Mouse (Mus musculus) layer of hippocampus, postnatal 10 days (tissue): ENCODE measurements around the gene Sdhb. TPM values are rescaled to one million over a fixed set of nuclear protein-coding genes. Genes with fewer than 3 reads are reported as not detected.

Experiments
- DNase-seq, 2 experiments: peaks; one replicate each; pipeline ENCODE4 v3.0.0; 2021; ENCODE audit warnings: low spot score in 2 of 2
- total RNA-seq, 2 experiments: library from RNA; stranded (reverse); gene quantifications; 2 replicates each; pipeline ENCODE4 v1.2.3; 2021

Gene Sdhb
- total RNA-seq, 2 experiments from 2014 or later = 202 to 204 TPM

- DNase-seq = no peak
Observed at GRCm38 (mm10) chr4:140974408-140974807, 13.4 kb downstream of the Sdhb start.

DNA sequence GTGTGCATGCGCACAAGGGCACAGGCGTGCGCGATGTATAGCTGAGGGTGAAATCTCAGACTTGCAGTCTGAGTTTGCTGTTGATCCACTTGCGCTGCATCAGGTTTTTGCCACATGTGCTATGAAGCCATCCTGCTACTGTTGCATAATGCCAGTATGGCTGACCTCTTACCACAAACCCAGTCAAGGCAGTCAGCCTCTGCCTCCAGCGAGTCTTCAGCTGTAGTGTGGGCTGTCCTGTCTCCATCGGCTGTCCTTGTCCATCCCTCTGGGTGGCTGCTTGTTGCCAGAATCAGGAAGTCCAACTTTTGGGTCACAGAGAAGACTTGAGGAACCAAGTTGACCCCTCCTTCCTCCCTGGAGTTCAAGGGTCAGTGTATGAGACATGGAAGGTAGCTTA lies 14.4 kb downstream of the Sdhb start:
- DNase-seq = no peak

DNA sequence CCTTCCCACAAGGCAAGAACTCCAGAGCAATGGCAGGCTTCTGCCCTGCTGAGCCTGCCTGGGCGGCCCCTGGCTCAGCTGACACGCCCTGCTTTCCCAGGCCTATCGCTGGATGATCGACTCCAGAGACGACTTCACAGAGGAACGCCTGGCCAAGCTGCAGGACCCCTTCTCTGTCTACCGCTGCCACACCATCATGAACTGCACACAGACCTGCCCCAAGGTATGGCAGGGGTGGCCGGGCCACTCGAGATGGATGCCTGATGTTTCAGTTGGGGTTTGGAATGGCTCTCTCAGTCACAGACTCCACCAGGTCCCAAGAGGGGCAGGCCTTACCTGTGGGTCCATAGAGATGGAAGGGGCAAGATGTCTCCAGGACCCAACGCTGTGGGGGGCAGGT lies 16.3 kb downstream of the Sdhb start:
- DNase-seq = no peak

DNA sequence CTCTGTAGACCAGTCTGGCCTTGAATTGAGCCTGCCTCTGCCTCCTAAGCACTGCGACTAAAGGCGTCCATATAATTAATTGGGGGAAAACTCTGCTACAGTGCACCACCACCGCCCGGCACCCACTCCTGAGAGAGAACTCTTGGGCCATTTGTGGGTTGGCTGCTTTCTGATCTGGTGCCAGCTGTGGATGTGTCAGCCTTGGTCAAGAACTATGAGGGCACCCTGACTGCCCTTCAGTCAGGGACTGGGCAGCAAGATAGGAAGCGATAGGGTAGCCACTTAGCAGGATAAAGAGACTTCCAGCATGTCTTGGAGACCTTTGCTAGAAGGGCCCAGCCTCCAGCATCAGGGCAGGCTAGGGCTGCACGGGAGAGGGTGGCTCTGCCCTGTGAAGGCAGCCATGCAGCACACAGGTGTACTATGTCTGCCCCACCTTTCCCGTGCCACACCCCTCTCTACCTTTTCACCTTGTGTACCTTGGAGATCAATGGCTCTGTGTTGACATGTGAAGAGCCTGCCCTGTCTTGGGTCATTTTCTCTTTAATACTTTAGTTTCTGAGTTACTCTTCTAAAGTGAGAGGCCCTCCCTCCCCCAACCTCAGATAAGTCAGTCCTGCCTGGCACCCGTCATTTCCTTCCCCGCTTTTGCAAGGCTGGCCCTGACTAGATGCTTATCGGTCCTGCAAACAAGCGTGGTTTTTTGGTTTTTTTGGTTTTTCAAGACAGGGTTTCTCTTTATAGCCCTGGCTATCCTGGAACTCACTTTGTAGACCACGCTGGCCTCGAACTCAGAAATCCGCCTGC lies 17.1 kb downstream of the Sdhb start:
- DNase-seq = no peak

GRCm38 (mm10) chr4:140981605-140982004 lies 20.6 kb downstream of the Sdhb start:
- no peak for DNase-seq

GRCm38 (mm10) chr4:140982808-140983207 lies 21.8 kb downstream of the Sdhb start:
- no peak for DNase-seq

GRCm38 (mm10) chr4:140983442-140983841 lies 22.4 kb downstream of the Sdhb start:
- peak in 1 of 2 experiments; percentile 31 for DNase-seq

DNA sequence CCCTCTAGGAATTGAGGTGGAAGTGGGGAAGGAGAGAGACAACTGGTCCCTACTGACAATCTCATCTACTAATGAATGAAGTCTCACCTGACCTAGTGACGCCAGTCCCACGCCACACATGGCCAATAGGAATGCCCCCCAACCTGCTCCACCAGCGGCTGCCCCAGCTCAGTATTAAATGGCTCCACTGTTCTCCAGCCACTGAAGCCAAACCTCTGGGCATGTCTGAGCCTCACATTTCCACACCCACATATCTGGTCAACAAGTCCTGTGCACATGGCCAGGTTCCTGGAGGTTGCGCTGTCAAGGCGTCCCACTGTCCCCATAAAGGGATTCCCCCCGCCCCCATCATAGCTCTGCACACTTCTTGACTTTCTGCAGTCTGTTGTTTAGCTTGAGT lies 23.5 kb downstream of the Sdhb start:
- DNase-seq = no peak

DNA sequence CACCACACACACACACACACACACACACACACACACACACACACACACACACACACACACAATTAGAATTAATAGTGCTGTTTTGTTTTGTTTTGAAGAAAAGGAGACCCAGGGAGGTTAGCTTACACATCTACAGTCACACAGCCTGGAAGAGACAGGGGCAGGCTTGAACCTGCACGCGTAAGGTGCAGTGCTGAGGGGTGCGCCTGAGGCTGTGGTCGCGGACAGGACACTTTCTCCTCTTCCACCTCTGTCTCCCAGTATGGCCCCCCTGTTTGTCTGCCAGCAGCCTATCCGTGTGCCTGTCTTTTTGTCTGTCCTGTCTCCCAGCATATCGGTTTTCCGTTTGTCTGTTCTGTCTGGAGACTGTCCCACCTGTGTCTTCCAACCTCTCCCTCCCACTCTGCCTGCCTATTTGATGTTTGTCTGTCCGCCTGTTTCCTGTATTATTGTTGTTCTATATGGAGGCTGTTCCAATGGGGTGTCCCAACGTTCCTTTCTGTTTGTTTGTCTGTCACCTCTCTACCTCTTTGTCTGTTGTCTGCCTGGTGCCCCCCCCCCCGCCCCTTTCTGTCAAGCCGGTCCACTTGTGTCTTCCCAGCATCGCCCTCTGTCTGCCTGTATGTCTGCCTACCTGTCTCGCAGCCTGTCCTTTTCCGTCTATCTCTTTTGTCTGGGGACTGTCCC lies 25.2 kb downstream of the Sdhb start:
- DNase-seq = no peak

DNA sequence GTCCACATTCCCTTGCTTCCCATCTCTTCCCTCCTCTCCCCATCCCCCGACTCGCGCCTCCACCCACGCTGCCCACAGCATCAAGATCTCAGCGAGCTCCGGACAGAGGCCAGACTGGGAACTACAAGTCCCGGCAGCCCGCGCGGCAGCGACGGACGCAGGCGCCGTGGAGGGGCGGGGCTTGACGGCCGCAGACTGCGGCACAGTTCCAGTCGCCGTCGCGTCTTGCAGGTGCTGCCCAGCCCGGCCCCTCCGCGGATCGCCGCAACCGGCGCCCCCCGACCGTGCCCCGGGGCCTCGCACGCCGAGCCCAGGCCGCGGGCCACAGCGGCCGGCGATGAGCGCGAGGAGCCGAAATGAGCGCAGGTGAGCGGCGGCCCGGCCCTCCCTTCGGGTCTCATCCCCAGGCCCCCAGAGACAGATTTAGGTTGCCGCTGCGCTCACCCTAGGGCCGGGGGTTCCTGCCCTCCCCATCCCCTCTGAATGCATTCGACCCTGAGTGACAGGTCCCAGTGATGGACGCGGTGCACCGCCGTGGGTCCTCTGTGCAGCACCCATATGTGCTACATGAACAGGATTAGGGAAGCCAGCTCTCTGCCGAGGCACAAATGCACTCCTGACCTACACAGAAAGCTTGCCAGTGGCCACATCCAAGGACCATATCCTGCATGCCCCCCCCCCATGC lies 25.9 kb downstream of the Sdhb start, which contains the start of gene Atp13a2:
Gene Atp13a2 (plus strand): TSS at position 163 of the 685 bp plus-strand sequence.
- peak; percentile 93 to 96 for DNase-seq

GRCm38 (mm10) chr4:140987476-140987875 lies 26.5 kb downstream of the Sdhb start:
- DNase-seq = no peak

DNA sequence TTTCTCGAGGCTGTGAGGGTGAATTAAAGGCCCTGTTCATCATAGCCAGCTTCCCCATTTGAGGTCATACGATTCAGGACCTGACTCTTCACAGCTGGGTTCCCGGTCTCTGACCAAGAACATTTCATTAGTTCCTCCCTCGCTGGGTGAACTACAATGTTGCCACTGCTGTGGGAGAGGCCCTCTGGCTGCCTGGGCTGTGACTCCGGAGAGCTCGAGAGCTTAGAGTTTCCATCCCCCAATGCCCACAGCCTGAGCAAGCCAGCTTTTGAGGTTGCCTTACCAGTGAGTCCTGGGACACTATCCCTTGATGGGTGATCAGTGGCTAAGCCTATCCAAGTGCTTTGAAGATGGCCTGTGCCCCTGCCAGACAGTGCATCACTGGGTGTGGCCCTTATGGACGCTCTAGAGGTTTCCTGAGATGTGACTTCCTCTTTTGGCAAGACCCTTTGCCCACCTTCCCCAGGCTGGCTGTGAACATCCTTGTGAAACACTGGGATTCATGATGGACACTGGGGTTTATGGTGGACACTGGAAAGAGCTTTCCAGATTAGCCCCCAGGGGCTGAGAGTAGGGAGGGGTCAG lies 27.8 kb downstream of the Sdhb start:
- no peak for DNase-seq

GRCm38 (mm10) chr4:140989447-140989846 lies 28.4 kb downstream of the Sdhb start:
- DNase-seq = no peak

DNA sequence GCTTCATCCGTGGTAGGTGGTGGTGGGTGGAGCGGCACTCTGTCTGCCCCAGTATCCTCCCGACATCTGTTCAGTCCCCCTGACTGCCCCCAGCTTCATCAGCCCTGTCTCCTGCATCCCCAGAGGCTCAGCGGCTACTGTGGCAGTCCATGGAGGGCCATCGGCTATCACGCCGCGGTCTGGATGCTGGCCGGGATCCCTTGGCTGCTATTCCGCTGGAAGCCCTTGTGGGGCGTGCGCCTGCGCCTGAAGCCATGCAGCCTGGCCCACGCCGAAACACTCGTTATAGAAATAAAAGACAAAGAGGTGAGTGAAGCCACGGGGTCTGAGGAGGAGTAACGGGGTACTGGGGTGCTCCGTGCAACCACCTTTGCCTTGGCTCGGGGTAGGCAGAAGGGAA lies 31.2 kb downstream of the Sdhb start:
- DNase-seq = peak in 1 of 2 experiments; percentile 52

- no peak for DNase-seq
Observed at GRCm38 (mm10) chr4:140993846-140994245, 32.8 kb downstream of the Sdhb start.

DNA sequence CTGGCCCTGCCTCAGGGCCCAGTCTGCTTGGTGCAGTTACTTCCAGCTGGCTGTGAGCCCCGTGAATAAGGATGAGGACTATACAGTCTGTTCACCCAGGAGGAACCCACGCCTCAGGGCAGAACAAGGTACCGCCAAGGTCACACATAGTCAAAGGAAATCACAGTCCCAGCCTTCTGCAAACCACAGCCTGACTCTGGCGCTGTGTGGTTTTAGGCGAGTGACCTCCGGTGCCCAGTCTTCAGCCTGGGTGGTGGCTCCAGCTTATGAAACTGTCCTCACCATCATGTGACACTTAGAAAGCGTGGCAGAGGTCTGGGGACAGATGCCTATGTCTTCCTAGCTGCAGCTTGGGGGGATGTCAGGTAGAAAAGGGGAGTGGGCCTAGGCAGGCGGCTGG lies 34.8 kb downstream of the Sdhb start:
- no peak for DNase-seq

DNA sequence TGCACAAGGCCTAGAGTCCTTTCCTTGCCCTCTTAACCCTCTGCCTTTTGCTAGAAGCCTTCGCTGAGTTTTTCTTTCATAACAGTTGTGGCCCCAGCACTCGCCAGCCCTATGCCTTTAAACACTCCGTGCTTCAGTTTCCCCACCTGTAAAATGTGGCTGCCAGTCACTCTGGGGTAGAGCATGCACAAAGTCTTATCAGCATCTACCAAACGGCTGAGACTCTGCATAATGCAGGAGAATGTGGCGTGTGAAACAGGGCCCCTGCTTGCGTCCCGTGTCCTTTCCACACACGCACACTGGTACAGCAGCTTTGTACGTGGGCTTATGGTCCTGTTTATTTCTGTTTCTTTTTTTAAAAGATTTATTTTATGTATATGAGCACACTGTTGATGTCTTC lies 35.8 kb downstream of the Sdhb start:
- DNase-seq = no peak

DNA sequence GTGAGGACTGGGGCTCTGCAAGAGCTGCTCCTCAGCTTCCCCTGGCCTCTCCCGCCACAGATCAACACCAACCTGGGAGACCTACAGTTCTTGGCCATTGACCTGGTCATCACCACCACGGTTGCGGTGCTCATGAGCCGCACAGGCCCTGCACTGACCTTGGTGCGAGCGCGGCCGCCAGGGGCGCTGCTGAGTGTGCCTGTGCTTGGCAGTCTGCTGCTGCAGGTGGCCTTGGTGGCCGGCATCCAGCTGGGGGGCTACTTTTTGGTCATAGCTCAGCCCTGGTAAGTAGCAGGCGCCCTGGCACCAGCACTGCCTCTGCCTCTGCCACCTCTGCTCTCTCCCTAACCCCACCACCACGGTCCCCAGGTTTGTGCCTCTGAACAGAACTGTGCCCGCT lies 45.0 kb downstream of the Sdhb start:
- DNase-seq = peak; percentile 66 to 75

DNA sequence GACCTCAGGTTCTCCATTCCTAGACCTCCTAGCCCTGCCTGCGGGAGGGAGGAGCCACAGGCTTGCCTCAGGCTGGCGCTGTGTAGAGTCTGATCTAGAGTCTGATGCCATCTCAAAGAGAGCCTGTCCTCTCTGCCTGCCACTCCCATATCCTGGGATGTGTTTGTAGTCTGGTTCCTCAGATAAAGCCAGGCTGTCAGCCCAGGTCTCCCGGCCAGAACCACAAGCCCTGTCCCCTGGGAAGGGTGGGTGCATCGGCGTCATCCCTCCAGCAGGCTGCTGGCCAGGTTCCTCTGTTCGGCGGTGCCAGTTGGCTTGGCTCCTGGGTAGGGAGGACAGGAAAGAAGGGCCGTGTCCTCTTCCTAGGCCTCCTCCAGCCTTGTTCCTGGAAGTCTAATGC lies 47.0 kb downstream of the Sdhb start:
- DNase-seq = no peak

- DNase-seq = no peak
Observed at GRCm38 (mm10) chr4:141010118-141010517, 49.1 kb downstream of the Sdhb start, which contains the start of gene Mfap2. TSS of gene Mfap2 (plus strand) at chr4:141010418.

- DNase-seq = peak in 1 of 2 experiments; percentile 64
Observed at GRCm38 (mm10) chr4:141010526-141010925, 49.5 kb downstream of the Sdhb start.
